Mouse (Mus musculus) retina, adult 2 months (tissue): ENCODE results near the gene Cyp4f39.
"Not testable (repeated sequence)": the region's sequence is repeated elsewhere in the genome, so short reads cannot be mapped to it uniquely, and the experiment has no call there.

Experiments
- DNase-seq: peaks from one replicate; pipeline ENCODE4 v3.0.0-alpha.2; 2012; ENCODE audit warnings: low read depth, low spot score

Cyp4f39 gene

GRCm38 (mm10) chr17:32528408-32529337 lies 76.2 kb downstream of the Cyp4f39 start:
- peak; percentile 34 for DNase-seq

DNA sequence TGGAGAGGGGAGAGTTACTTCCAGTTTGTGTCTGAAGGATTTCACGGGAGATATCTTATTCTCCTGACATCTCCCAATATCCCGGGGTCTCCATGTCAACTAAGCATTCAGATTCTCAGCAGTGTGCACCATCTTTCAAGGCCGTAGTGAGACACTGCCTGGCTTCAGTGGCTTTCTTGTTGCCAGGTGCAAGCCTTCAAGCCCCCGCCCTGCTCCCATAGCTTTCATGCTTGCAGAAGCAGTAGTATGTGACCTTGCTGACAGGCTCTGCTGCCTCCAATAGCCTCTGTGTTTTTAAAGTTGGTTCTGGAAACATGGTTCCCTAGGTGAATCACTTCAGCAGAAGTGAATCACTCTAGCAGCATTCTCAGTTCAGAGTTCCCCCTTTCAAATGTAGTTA lies 79.8 kb downstream of the Cyp4f39 start:
- not testable (repeated sequence) for DNase-seq

- DNase-seq = no peak
These were observed 81.5 kb downstream of the Cyp4f39 start for GRCm38 (mm10) chr17:32534068-32534467.

- peak; percentile 37 for DNase-seq
These were observed 83.7 kb downstream of the Cyp4f39 start, which contains the start of gene Cyp4f16 for GRCm38 (mm10) chr17:32536051-32536866. Gene Cyp4f16, plus strand, starts transcription at chr17:32536558.

- DNase-seq = no peak
These were observed 84.3 kb downstream of the Cyp4f39 start for GRCm38 (mm10) chr17:32536867-32537250.
